Mouse (Mus musculus) left cerebral cortex, adult 2 months (tissue): ENCODE data around the gene Cxcl5. TPM values are rescaled to one million over a fixed set of nuclear protein-coding genes. Genes with fewer than 3 reads are reported as not detected.

Source experiments
- DNase-seq, 2 experiments: peaks; one replicate each; pipeline ENCODE4 v3.0.0; 2021 to 2022; ENCODE audit warnings: low spot score in 2 of 2, mixed read lengths in 1 of 2; ENCODE audit errors: extremely low spot score in 1 of 2
- H3K27ac ChIP-seq: fragments of 200-600 bp; 2 replicates; pipeline ENCODE4 v1.8.1; 2022
- H3K4me3 ChIP-seq: fragments of 200-600 bp; 2 replicates; pipeline ENCODE4 v1.8.1; 2022
- CTCF ChIP-seq: fragments of 200-600 bp; IDR thresholded peaks from 2 replicates; pipeline ENCODE4 v1.8.1; 2022; ENCODE audit warnings: antibody characterized with exemption, mild to moderate bottlenecking, moderate library complexity
- intact Hi-C: fragments of 180-260 bp; cut with DNase I; formaldehyde crosslinking; loops from one replicate; pipeline ENCODE4 v1.15.1; 2025
- long read RNA-seq, 2 experiments: library from polyadenylated mRNA; stranded (forward); transcript quantifications; one replicate each; pipeline ENCODE4 v2.0.0; 2021; ENCODE audit warnings: borderline mapping rate in 2 of 2
- total RNA-seq, 2 experiments: library from RNA; stranded (reverse); gene quantifications; 2 replicates each; pipeline ENCODE4 v1.2.3; 2021

Cxcl5 gene
- total RNA-seq, result under 1 TPM in 1 of 2 experiments, not detected in 1; 0.35 TPM
- long read RNA-seq, experiment 1, result 0 reads
- long read RNA-seq, experiment 2, result 0 reads

DNA sequence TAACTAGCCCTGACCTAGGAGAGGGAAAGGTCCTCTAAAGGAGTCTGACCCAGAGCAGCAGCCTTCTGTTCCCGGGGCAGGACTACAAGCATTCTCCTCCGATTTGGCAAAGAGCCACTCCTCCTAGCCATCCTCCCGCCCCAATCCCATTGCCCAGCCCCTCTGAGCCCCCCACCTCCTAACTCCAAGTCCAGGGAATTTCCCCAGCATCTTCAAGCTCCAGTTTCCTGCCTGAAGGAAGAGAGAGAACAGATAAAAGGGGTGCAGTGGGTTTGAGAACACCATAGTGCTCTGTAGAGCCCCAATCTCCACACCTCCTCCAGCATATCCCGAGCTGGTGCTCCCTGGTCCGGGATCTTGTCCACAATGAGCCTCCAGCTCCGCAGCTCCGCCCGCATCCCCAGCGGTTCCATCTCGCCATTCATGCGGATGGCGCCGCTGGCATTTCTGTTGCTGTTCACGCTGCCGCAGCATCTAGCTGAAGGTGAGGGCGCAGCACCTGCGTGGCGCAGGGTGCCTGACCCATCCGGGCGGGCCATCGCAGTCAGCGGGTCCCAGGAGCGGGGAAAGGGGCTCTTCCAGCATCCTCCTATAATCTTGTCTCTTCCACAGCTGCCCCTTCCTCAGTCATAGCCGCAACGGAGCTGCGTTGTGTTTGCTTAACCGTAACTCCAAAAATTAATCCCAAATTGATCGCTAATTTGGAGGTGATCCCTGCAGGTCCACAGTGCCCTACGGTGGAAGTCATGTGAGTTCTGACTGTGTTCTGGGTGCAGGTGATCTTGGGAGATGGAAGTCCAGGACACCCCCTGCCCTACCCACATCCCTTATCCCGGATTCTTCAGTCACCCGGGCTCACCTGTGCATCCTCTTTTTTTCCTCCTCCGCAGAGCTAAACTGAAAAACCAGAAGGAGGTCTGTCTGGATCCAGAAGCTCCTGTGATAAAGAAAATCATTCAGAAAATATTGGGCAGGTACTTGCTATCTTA lies at the start of gene Cxcl5:
Gene Cxcl5 (plus strand): TSS at position 284 of the 989 bp plus-strand sequence.
- TF ChIP-seq CTCF, result no peak
- DNase-seq, result peak in 1 of 2 experiments; percentile 32
- intact Hi-C loops, result no loop called here
- Histone ChIP-seq H3K4me3 (peak within 1 kb of the TSS; percentile 46), H3K27ac (no peak within 1 kb of the TSS)

DNA sequence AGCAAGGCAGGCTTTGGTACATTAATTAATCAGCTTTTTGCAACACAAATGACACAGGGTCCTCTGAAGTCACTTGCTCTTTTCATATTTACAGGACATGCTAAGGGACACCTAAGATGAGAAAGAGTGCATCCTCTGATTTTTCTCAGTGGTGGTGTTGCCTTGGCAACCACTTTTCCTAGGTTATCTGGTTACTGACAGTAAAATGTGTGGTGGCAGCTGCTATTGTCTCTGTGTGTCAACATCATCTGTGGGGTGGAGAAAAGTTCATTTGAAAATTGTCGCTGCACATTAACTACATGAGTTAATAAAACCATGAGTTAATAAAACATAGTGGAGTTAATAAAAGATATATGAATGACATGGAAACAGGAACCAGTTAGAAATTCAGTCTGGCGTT lies 47.8 kb upstream of the Cxcl5 start:
- TF ChIP-seq CTCF, result no peak
- DNase-seq, result no peak
- Histone ChIP-seq H3K27ac (no peak overlapping the region), H3K4me3 (no peak overlapping the region)
- intact Hi-C loops, result loop anchor here (10.0 kb wide), 1 partner anchor 83 kb away; the partner anchor contains the start of gene Cxcl15

DNA sequence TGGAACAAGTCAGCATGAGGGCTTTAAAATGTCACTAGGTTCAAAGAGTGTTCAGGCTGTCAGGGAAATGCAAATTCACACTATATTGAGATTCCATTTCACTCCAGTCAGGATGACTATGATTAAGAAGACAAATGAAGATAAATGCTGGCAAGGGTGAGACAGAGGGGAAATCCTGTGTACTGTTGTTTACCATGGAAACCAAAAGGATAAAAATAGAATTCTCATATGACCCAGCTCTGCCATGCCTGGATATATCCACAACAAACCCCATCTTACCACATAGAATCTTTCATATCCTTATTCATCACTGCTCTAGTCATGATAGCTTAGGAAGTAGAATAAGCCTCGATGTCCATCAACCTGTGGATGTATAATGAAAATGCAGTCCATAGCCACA lies 41.2 kb upstream of the Cxcl5 start:
- no peak for DNase-seq
- Histone ChIP-seq H3K4me3 (no peak overlapping the region), H3K27ac (no peak overlapping the region)
- intact Hi-C loops, result loop anchor here (10.0 kb wide), 1 partner anchor 77 kb away; the partner anchor contains the start of gene Cxcl15
- no peak for TF ChIP-seq CTCF

DNA sequence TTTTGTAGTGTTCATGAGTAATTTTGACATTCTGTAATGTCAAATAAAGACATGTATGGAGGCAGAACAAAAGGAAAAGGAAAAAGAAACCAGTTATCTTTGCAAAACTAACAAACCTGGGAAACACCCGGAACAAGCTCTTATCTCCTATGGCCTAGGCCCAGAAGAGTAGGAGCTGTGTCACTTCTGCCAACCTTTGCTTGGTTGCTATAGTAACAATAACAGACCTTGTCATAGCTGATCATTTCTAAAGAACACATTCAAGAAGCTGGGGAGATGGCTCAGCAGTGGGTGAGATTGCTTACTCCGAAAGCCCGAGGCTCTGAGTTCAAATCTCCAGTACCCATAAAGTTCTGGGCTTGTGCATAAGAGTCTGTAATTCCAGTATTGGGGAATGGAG lies 36.5 kb upstream of the Cxcl5 start:
- no peak overlapping the region for H3K4me3 ChIP-seq
- no peak for DNase-seq
- intact Hi-C loops, result no loop called here
- H3K27ac ChIP-seq, result no peak overlapping the region
- no peak for TF ChIP-seq CTCF

DNA sequence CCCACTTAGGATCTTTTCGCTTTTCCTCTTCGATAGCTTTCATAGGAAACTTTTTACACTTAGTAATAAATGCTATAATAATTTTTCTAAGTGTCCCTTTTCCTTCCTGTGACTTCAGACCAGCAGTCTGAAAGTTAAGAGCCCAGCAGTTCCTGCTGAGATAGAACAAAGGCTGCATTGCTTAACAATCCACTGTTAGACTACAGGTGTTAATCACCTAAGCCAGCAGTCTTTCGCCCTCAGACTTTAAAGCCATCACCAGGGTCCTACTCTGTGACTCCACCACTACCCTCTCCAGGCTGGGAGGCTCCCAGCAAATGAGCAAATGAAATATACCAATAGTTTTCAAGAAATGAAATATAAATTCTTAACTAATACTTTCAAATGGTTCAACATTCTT lies 30.9 kb upstream of the Cxcl5 start:
- H3K4me3 ChIP-seq, result no peak overlapping the region
- DNase-seq, result no peak
- TF ChIP-seq CTCF, result no peak
- intact Hi-C loops, result no loop called here
- no peak overlapping the region for H3K27ac ChIP-seq

DNA sequence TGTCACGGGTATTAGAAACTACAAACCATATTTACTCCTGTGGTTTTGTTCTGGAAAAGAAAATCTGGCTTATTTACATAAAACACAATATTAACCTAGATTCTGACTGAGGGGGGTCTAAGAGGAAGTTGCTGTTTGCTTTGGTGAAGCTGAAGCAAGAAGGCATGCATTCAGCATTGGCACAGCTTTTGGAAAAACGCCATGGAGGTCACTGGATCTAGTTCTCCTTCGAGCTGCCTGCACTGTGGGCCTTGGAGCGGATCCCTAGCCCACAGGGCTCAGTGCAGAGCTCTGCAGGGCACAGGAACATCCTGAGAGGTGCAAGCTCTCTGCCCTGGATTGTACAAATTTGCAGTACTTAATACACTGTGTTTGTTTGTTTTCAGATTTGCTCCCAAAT lies 27.7 kb upstream of the Cxcl5 start:
- Histone ChIP-seq H3K27ac (no peak overlapping the region), H3K4me3 (no peak overlapping the region)
- intact Hi-C loops, result no loop called here
- DNase-seq, result no peak
- no peak for TF ChIP-seq CTCF

DNA sequence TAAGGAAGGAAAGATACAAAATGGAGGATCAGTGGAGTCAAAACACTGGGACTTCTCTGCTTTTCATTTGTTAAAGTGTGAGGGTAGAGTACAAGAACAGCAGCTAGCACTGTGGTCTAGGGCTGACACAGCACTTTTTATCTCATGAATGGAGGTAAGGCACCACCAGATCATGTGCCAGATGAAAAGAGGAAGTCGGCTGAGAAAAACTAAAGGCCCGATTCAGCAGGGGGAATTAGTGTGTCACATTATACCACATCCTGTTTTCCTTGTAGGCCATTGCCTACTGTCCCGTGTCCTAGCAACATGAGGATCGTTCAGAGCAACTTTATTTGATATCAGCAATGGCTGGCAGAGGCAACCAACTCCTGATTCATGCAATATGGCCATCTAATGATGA lies 17.1 kb upstream of the Cxcl5 start:
- TF ChIP-seq CTCF, result no peak

DNA sequence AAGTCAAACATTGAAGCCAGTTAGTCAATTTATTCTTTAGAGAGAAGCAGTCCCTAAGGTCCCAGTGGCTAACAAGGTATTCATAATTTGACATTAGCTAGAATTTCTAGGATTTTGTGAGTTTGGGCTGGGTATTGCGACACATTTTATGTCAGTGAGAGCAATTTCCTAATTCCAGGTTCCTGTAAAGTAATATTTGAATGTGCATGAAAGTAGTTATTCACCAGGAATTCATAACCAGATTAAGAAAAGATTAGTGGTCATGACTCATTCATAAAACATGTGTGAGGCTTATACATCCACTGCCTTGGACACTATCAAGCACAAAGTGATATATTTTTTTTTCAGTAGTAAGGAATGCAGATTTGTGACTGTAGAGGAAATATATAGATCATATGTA lies 5.2 kb upstream of the Cxcl5 start:
- DNase-seq, result no peak
- TF ChIP-seq CTCF, result no peak
- intact Hi-C loops, result no loop called here
- Histone ChIP-seq H3K4me3 (no peak overlapping the region), H3K27ac (no peak overlapping the region)

More for the DNA sequence above, 17.1 kb upstream of the Cxcl5 start:
- H3K4me3 ChIP-seq, result no peak overlapping the region
- DNase-seq, result no peak
- H3K27ac ChIP-seq, result no peak overlapping the region
- intact Hi-C loops, result no loop called here

DNA sequence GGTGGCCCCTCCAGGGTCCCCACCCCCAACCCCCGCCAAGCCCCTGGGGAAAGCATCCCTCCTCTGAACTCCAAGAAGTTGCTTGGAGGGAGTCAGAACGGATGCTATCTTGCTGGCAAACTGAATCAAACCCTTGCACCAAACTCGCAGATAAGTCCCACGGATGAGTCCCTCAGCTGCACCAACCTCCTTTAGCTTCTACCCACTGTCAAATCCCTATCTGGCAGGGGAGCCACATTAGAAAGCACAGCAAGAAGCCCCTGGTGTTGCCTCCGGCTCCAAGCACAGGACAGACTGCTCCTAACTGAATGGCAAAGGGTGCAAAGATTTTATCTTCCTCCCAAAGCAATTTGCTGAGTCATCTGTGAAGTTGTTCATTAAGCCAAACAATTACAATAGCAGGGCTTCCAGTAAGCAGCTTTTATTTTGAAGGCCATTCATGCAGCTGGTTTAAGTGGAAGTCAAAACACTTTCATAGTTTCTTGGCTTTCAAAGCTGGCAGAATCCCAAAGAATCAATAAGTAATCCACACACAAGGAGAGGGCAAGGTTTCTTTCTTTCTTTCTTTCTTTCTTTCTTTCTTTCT lies 1.0 kb upstream of the Cxcl5 start:
- Histone ChIP-seq H3K4me3 (no peak overlapping the region), H3K27ac (no peak overlapping the region)
- TF ChIP-seq CTCF, result no peak
- intact Hi-C loops, result no loop called here
- no peak for DNase-seq

DNA sequence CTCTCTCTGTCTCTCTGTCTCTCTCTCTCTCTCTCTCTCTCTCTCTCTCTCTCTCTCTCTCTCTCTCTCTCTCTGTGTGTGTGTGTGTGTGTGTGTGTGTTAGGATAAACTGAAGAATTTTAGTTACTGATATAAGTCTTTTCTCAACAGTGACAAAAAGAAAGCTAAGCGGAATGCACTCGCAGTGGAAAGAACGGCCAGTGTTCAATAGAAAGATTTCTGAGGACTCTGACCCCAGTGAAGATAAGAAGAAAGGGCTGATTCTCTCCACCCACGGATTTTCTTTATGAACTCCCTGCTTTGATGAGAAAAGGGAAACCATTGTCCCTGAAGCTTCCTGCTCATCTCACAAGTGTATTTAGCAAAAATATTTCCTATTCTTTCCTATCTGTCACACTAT lies 1.1 kb downstream of the Cxcl5 start:
- no peak for DNase-seq
- Histone ChIP-seq H3K27ac (no peak overlapping the region), H3K4me3 (no peak overlapping the region)
- TF ChIP-seq CTCF, result no peak
- intact Hi-C loops, result no loop called here

DNA sequence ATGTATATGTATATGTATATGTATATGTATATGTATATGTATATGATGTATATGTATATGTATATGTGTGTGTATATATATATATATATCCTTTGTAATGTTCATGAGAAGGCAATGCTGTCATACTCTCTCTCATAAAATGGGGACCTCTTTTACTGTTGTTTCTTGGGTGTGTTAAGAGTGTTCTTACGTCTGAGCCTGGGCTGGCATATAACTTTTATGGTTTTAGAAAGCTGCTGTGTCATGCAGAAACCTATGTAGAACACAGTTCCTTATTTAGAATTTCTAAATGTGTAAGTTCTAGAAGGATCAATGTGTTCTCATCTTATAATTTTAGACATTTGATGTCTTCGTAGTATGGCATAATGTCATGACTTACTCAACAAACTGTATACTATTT lies 1.7 kb downstream of the Cxcl5 start:
- no peak overlapping the region for H3K4me3 ChIP-seq
- no peak overlapping the region for H3K27ac ChIP-seq
- no peak for TF ChIP-seq CTCF
- intact Hi-C loops, result no loop called here
- no peak for DNase-seq

DNA sequence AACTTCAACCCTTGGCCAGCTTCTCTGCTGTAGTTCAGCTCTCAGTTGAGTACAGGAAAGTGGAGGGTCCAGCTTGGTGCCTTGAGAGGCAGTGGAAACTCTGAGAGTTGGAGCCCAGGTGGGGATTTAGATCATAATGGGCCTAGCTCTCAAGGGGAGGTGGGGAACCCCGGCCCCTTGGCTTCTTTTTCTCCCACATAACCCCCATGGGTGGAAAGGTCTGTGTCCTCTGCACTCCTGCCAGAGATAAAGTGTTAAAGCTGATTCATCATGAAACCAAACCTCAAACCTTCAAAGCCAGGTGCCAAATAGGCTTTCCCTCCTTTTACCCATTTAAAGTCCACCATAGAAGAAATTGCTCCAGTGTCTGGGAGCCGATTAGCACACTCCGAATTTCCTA lies 2.7 kb downstream of the Cxcl5 start:
- no peak for TF ChIP-seq CTCF
- DNase-seq, result no peak
- Histone ChIP-seq H3K27ac (no peak overlapping the region), H3K4me3 (no peak overlapping the region)
- intact Hi-C loops, result no loop called here
